Mouse (Mus musculus) olfactory bulb, adult 2 months (tissue): ENCODE measurements around the gene C8g. TPM values are rescaled to one million over a fixed set of nuclear protein-coding genes. Genes with fewer than 3 reads are reported as not detected.

Experiments
- H3K27ac ChIP-seq: fragments of 200-500 bp; 2 replicates; pipeline ENCODE4 v1.5.1; 2012; ENCODE audit warnings: low read depth, low read length; ENCODE audit not compliant: insufficient read depth
- H3K4me1 ChIP-seq: fragments of 200-500 bp; 2 replicates; pipeline ENCODE4 v1.6.1; 2012; ENCODE audit warnings: low read length; ENCODE audit not compliant: control insufficient read depth, insufficient read depth
- H3K4me3 ChIP-seq: fragments of 200-500 bp; 2 replicates; pipeline ENCODE4 v1.5.1; 2012; ENCODE audit warnings: mild to moderate bottlenecking, low read depth, low read length, moderate library complexity; ENCODE audit not compliant: insufficient read depth
- CTCF ChIP-seq: fragments of 200-500 bp; IDR thresholded peaks from 2 replicates; pipeline ENCODE4 v1.5.1; 2012; ENCODE audit warnings: low read depth, mild to moderate bottlenecking, low read length, moderate library complexity; ENCODE audit not compliant: insufficient read depth
- POLR2A ChIP-seq: fragments of 200-500 bp; IDR thresholded peaks from 2 replicates; pipeline ENCODE4 v1.6.1; 2012; ENCODE audit warnings: mild to moderate bottlenecking, low read depth, low read length, moderate library complexity; ENCODE audit not compliant: insufficient read depth
- WGBS: fragments of 180-500 bp; shearing (Covaris S2); methylation state at CpG from one replicate; pipeline ENCODE4 v1.1.7; 2018; 5-methylcytosine and 5-hydroxymethylcytosine counted together
- polyA plus RNA-seq: library from polyadenylated mRNA; stranded (reverse); fragments of >200 nt; gene quantifications from 2 replicates; pipeline ENCODE4 v1.2.4, GENCODE M21; 2012; ENCODE audit warnings: low replicate concordance; ENCODE audit not compliant: missing spikeins, insufficient read depth, insufficient read length

The C8g gene
- polyA plus RNA-seq, 1 experiment = not detected

DNA sequence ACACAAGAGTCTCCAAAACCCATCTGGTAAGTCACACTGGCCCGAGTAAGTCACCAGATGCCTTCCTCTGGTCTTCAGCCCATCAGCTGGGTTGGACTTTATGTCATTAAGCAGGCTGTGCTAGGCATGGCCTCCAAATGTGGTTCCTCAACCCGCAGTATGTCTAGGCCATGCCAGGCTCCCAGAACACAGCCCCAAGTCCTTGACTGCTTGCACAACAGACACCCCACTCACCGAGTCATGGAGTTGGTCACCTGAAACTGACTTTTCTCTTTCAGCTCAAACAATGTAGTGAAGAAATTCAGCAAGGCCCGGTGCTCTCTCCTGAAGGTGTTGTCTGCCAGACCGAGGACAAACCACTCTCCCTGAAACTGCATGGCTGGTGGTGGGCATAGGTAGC lies 8.5 kb downstream of the C8g start:
- no peak overlapping the region for H3K27ac ChIP-seq
- H3K4me3 ChIP-seq = no peak overlapping the region
- TF ChIP-seq POLR2A = no peak
- no peak for TF ChIP-seq CTCF
- 90% methylated on average over 5 of the region's 5 CpGs for WGBS
- 0 out of 2 replicates have a peak, but pooled peaks cover 3% of the 10 kb centered on the region for H3K4me1 ChIP-seq

DNA sequence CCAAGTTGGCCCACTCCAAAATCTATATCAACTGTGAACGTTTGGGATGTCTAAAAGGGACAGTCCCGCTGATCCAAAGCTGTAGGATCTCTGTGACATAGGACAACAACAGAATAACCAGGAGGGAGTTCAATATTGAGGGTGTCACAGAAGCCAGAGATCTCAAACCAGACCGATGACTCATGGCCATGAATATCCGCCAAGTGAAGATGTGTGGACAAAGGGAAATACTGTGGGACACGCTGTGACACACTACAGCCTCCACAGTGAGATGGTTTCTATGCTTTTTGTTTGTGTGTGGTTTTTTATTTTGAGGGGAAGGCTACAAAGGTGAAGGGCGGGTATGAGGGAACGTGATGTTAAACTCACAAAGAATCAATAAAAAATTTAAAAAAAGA lies 12.8 kb downstream of the C8g start:
- H3K4me3 ChIP-seq = no peak overlapping the region
- WGBS = 77% methylated on average over 7 of the region's 7 CpGs
- no peak overlapping the region for H3K27ac ChIP-seq
- TF ChIP-seq POLR2A (no peak), CTCF (no peak)
- H3K4me1 ChIP-seq = 0 out of 2 replicates have a peak, but pooled peaks cover 4% of the 10 kb centered on the region

DNA sequence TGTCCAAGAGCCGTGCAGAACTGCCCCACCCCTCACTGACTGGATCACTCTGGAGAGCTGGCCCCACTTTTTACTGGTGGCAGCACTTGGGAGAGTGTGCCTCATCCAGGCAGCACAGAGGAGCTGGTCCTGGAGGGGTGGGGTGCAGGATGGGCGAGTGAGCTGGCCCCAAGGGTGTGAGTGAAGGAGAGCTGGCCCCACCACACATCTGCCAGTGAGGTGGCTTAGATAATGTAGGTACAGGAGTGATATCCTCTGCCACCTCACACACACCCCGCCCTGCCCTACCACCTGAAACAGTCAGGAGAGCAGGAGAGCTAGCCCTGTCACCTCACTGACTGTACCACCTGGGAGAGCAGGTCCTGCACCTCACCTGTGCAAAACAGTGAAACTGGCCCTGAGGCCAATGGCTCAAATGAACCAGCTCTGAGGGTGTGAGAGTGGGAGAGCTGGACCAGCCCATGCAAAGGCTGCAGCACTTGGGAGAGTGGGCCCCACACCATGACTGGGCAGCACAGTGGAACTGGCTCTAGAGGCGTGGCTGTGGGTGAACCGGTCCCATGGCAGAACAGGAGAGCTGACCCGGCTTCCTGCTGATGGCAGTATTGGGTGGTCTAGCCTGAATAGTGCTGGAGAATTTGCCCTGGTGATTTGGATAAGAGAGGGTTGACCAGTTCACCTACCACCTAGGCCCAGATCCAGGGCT lies 13.4 kb downstream of the C8g start:
- 81% methylated on average over 6 of the region's 6 CpGs for WGBS
- Histone ChIP-seq H3K4me1 (0 out of 2 replicates have a peak, but pooled peaks cover 4% of the 10 kb centered on the region), H3K4me3 (no peak overlapping the region), H3K27ac (no peak overlapping the region)
- no peak for TF ChIP-seq CTCF

DNA sequence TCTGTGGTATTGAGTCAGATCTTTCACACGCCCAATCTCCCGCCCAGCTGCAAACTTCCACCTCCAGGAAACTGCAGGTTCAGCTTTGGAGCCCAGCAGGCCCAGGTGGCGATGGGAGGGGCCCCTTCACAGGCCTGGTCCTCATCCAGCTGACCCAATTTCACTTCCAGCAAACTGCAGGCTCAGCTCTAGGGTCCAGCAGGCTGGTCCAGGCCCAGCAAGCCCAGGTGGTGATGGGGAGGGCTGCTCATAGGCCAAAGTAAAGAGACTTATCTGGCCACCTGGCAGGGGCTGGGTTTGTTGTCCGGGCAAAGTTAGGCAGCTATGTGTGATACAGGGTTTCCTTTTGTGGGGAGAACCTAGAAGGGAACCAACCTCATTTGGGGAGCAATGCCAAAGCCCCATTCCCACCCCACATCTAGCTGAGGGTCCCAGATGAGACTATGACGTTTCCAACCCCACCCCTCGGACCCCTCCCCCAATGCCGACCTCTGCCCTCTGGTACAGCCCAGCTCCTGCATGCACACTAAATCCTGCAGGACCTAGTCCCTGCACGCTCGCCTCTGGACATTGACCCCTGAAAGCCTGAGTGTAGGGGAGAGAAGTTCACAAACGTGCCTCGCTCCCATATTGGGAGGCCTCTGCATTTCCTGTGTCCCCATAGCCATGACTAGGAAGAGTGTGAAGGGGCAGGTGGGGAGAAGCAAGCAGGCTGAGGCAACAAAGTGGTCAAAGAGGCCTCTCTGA lies 16.4 kb downstream of the C8g start:
- Histone ChIP-seq H3K4me3 (no peak overlapping the region), H3K27ac (no peak overlapping the region), H3K4me1 (0 out of 2 replicates have a peak, but pooled peaks cover 4% of the 10 kb centered on the region)
- no peak for TF ChIP-seq POLR2A
- TF ChIP-seq CTCF = no peak
- WGBS = 78% methylated on average over 11 of the region's 11 CpGs

DNA sequence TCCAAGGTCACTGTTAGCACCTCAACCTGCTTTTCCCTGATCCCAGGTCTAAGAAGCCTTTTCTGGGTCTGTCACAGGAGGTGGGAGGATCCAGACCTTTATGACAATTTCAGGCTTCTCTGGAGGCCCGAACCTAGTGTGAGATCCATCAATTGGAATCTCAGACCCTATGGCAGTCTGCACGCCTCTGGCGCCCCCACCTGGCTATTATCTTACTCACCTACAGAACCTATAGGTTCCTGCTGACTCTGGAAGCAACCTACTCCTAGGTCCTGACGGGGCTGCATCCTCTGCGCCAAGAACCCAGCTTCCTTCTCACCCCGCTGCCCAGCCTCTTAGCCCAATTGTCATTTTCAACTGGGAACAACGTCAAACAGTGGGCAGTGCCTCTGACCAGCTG lies 18.6 kb downstream of the C8g start:
- Histone ChIP-seq H3K27ac (no peak overlapping the region), H3K4me3 (no peak overlapping the region), H3K4me1 (0 out of 2 replicates have a peak, but pooled peaks cover 4% of the 10 kb centered on the region)
- WGBS = 36% methylated on average over 7 of the region's 7 CpGs
- TF ChIP-seq POLR2A (no peak), CTCF (no peak)

DNA sequence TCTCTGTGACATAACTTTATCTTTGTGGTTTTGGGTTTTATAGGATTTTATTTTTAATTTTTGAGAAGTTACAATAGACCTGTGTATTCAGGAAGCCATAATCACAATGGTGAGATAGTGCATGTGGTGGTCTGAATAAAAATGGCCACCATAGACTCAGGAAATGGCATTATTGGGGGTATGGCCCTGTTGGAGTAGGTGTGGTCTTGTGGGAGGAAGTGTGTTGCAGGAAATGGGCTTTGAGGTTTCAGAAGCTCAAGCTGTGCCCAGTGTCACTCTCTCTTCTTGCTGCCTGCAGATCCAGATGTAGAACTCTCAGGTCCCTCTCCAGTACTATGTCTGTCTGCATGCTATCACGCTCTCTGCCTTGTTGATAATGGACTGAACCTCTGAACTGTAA lies 21.0 kb downstream of the C8g start:
- Histone ChIP-seq H3K27ac (no peak overlapping the region), H3K4me3 (no peak overlapping the region), H3K4me1 (peaks cover 4% of the 10 kb centered on the region; the same call in 1 of the 2 replicates)
- WGBS = 97% methylated on average over 1 of the region's 1 CpGs
- TF ChIP-seq POLR2A = no peak

DNA sequence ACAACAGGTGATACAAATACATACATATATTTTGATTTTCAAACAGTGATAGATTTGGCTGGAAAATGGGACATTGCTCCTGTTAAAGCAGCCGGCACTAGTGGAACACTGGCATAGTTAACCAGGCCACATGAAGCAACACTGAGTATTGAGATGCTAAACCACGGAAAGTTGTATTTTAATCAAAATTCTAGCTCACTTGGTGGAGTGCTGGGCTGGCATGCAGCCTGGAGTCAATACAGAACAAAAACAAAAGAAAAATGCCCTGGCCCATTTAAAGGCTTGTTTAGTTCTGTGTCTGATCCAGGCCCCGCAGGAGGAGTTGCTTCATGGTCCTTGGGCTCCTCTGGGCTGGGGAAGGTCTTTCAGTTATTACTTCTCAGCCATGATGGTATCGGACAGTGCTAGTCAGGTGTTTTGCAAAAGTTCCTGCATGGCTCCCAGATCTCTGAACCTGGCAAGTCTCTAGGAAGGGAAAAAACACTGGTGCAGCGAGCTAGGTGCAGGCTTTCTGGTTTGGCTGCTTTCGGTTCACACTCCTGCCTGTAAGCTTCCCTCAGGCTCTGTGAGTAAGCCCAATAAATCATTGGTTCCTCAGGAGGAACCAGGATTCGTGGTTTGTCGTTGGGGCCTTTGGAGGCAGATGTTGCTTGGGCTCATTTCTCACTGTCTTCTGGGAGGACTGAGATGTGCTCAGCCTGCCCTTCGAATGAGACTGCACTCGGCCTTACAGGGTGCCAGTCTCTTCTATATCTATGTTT lies 21.8 kb downstream of the C8g start:
- WGBS = 66% methylated on average over 10 of the region's 10 CpGs
- Histone ChIP-seq H3K4me3 (no peak overlapping the region), H3K27ac (no peak overlapping the region), H3K4me1 (peaks cover under 1% of the 10 kb centered on the region; the same call in 1 of the 2 replicates)
- TF ChIP-seq CTCF (no peak), POLR2A (no peak)

DNA sequence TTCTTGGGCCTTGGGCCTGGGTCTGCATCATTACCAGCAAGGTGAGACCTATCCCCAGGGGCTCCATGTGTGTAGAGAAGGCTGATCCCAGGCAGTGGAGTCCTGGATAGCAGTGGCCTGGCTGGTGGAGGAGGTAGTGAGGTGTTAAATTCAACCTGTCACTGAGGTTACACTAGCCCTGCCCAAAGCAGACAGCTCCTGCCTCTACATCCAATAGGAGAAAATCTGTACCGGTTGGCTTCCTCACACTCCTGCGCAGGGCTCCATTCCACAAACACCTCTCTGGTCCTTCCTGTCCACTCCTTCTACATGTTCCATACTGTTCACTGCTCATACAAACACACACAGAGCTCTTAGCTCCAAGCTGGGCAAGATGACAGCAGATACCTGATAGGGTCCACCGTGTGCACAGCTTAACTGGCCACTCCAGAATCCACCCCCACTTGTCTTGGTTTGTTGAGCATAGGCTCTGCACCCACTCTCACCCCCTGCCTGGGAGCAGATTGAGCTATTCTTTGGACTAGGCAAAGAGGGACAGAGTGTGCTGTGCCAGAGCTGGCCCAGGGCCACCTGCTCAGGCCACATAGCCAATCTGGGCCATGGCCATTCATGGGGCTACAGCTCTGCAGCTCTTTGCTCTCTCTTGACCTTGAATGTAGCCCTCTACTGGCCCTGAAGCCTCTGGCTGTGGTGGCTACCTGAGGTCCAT lies 23.4 kb downstream of the C8g start:
- Histone ChIP-seq H3K4me1 (peaks cover 3% of the 10 kb centered on the region; the same call in 1 of the 2 replicates), H3K4me3 (no peak overlapping the region), H3K27ac (no peak overlapping the region)
- no peak for TF ChIP-seq CTCF
- TF ChIP-seq POLR2A = no peak
- 76% methylated on average over 3 of the region's 3 CpGs for WGBS
